Mouse (Mus musculus): ENCODE measurements around the gene Raly. TPM values are rescaled to one million over a fixed set of nuclear protein-coding genes. Genes with fewer than 3 reads are reported as not detected.
"Not testable (repeated sequence)": the region's sequence is repeated elsewhere in the genome, so short reads cannot be mapped to it uniquely, and the experiment has no call there.

The Raly gene
- polyA plus RNA-seq, 1 experiment from 2014 or later = 20.5 TPM

DNA sequence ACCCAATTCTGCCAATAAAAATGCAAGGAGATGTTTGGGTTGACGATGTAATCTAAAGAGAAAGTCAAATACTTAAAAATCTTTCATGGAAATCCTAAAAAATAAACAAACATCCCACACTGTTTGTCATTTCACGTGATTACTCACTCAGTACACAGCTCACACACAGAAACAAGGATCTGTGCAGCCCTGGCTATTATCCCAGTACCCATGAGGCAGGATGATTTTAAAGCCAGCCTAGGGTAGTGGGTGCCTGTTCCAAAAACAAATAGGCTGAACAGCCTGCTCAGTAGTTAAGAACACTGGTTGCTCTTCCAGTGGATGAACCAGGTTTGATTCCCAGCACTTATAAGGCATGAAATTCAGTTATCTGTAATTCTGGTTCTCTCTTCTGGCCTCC lies 85.7 kb downstream of the Raly start:
- Histone ChIP-seq H3K9ac (ENCODE audit: low read depth, low read length) (no peak overlapping the region), H3K4me1 (replicated peaks; ENCODE audit: control insufficient read depth, insufficient read depth, low read length) (no peaks in the 10 kb centered on the region), H3K4me2 (replicated peaks; ENCODE audit: low read depth) (no peak overlapping the region), H3K27me3 (replicated peaks; ENCODE audit: control insufficient read depth, insufficient read depth, low read length) (no peaks in the 10 kb centered on the region), H3K27ac (ENCODE audit: low read depth, low read length) (no peak overlapping the region), H3K4me3 (ENCODE audit: low read depth, low read length) (no peak overlapping the region), H3K36me3 (ENCODE audit: control insufficient read depth, insufficient read depth) (peaks cover 41% of the 10 kb centered on the region), H3K9me3 (ENCODE audit: control insufficient read depth) (no peaks in the 10 kb centered on the region)
- no peak for TF ChIP-seq CTCF (IDR thresholded peaks at IDR 0.05; ENCODE audit: low read depth)
- 56% methylated on average over 2 of the region's 2 CpGs for WGBS
- ATAC-seq = no peak

DNA sequence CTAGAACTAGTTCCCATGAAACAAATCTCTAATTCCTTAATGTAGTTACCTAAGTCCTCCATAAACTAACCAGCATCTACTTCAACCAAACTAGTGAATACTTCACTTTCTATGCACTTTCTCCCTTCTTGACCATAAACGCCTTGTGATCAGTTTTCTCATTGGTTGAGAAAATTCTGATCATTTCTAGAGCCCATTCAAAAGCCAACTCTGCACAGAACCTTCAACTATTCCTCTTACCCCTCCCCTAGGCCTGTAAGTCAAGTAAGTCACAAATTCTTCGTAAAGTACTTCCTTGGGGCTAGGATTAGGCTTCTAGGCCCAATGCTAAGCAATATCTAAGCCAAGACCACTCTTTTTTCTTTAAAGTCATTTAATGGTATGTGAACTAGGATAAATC lies 100.7 kb downstream of the Raly start:
- Histone ChIP-seq H3K4me2 (replicated peaks; ENCODE audit: low read depth) (peak overlapping the region; percentile 66), H3K4me3 (ENCODE audit: low read depth, low read length) (peak overlapping the region; percentile 63), H3K27me3 (replicated peaks; ENCODE audit: control insufficient read depth, insufficient read depth, low read length) (no peaks in the 10 kb centered on the region), H3K27ac (ENCODE audit: low read depth, low read length) (peak overlapping the region; percentile 80; the same call in 1 of the 2 replicates), H3K9ac (ENCODE audit: low read depth, low read length) (peak overlapping the region; percentile 75), H3K4me1 (replicated peaks; ENCODE audit: control insufficient read depth, insufficient read depth, low read length) (peaks cover 6% of the 10 kb centered on the region; the same call in 1 of the 2 replicates), H3K9me3 (ENCODE audit: control insufficient read depth) (no peaks in the 10 kb centered on the region), H3K36me3 (ENCODE audit: control insufficient read depth, insufficient read depth) (peaks cover 7% of the 10 kb centered on the region; the same call in 1 of the 2 replicates)
- WGBS = 10% methylated on average over 2 of the region's 2 CpGs
- no peak for TF ChIP-seq CTCF (IDR thresholded peaks at IDR 0.05; ENCODE audit: low read depth)
- ATAC-seq = no peak

DNA sequence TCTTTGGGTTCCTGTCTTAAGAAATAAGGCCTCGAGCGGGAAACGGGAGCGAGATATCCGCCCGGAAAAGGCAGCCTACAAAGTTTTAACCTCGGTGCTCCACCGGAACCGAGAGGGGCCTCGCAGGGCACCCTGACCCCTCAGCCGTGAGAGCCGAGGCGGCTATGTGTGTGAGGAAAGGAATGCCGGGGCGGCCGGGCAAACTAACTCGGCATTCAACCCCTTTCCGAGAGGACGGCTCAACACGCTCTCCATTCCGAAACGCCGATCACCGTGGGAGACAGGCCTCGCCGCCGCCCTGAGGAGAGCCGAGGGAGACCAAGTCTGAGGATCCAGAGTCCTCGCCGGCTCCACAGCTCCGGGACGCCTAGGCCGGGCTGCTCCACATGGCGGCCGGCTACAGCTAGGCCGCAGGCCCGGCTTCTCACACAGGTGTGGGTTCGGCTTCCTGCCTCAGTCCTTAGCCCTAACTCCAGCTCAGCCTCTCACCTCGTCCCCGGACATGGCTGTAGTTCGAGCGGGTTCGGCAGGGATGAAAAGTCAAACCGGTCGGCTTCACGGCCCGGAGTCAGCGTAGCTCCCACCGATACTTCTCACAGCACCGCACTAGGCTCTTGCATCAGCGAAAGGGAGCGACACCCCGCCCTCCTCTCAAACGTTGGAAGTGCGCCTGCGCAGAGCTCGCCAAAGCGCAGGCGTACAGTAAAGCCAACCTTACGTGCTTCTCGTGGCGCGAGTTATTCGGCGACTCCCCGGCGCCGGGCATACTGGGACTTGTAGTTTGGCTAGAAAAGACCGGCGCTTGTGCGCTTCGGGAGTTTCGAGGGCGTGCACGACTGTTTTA lies 101.5 kb downstream of the Raly start, which contains the start of gene Eif2s2:
Eif2s2 (minus strand) TSS at position 735 of the 844 bp plus-strand sequence.
- peak within 1 kb of the TSS; percentile 63 for H3K4me3 ChIP-seq (ENCODE audit: low read depth, low read length)
- no peaks in the 10 kb centered on the region for H3K9me3 ChIP-seq (ENCODE audit: control insufficient read depth)
- H3K27me3 ChIP-seq (replicated peaks; ENCODE audit: control insufficient read depth, insufficient read depth, low read length) = no peaks in the 10 kb centered on the region
- no peak for TF ChIP-seq CTCF (IDR thresholded peaks at IDR 0.05; ENCODE audit: low read depth)
- H3K9ac ChIP-seq (ENCODE audit: low read depth, low read length) = peak within 1 kb of the TSS; percentile 75
- peaks cover 6% of the 10 kb centered on the region; the same call in 1 of the 2 replicates for H3K4me1 ChIP-seq (replicated peaks; ENCODE audit: control insufficient read depth, insufficient read depth, low read length)
- peak within 1 kb of the TSS; percentile 66 for H3K4me2 ChIP-seq (replicated peaks; ENCODE audit: low read depth)
- WGBS = under 1% methylated on average over 75 of the region's 75 CpGs
- H3K36me3 ChIP-seq (ENCODE audit: control insufficient read depth, insufficient read depth) = peaks cover 4% of the 10 kb centered on the region; the same call in 1 of the 2 replicates
- peak; percentile 97 for ATAC-seq
- H3K27ac ChIP-seq (ENCODE audit: low read depth, low read length) = peak within 1 kb of the TSS; percentile 80

DNA sequence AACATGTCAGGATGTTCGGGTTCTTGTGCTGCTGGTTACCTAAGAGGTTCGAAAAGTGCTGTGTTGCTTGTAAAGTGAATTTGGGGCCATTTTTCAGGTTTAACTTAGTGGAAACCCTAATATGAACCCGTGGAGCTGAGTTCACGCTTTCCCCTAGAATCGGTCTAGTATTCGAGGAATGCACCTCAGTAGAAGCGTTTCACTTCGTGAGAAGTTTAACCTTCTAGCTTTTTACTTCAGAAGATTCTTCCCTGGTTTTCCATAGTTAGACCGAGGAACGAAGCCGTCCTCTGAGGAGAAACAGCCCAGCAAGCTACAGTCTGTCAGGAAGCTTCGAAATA lies 102.1 kb downstream of the Raly start:
- WGBS = 5% methylated on average over 12 of the region's 12 CpGs
- no peak for TF ChIP-seq CTCF (IDR thresholded peaks at IDR 0.05; ENCODE audit: low read depth)
- Histone ChIP-seq H3K9me3 (ENCODE audit: control insufficient read depth) (no peaks in the 10 kb centered on the region), H3K4me1 (replicated peaks; ENCODE audit: control insufficient read depth, insufficient read depth, low read length) (peaks cover 6% of the 10 kb centered on the region; the same call in 1 of the 2 replicates), H3K27ac (ENCODE audit: low read depth, low read length) (no peak overlapping the region), H3K4me3 (ENCODE audit: low read depth, low read length) (peak overlapping the region; percentile 63), H3K9ac (ENCODE audit: low read depth, low read length) (peak overlapping the region; percentile 43), H3K4me2 (replicated peaks; ENCODE audit: low read depth) (peak overlapping the region; percentile 66), H3K36me3 (ENCODE audit: control insufficient read depth, insufficient read depth) (peaks cover under 1% of the 10 kb centered on the region; the same call in 1 of the 2 replicates), H3K27me3 (replicated peaks; ENCODE audit: control insufficient read depth, insufficient read depth, low read length) (no peaks in the 10 kb centered on the region)
- no peak for ATAC-seq

DNA sequence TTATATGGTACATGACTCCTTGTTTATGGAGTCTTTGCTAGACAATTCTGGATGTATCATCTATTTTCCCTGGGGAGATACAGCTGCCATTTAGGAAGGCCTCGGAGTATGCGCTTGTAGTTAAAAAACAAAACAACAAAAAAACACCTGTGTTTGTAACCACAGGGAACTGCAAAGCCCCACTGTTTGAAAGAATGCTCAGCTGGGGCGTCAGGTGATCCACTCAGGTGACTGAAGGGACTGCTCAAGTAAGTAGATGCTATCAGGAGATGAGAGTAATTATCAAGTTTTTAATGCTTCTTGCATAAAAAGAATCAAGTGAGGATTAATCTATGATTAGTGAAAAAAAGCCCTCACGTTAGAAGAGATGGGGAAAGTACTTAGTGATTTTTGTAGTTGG lies 102.7 kb downstream of the Raly start:
- ATAC-seq = no peak
- no peaks in the 10 kb centered on the region for H3K36me3 ChIP-seq (ENCODE audit: control insufficient read depth, insufficient read depth)
- H3K4me2 ChIP-seq (replicated peaks; ENCODE audit: low read depth) = peak overlapping the region; percentile 66
- no peak overlapping the region for H3K9ac ChIP-seq (ENCODE audit: low read depth, low read length)
- H3K27me3 ChIP-seq (replicated peaks; ENCODE audit: control insufficient read depth, insufficient read depth, low read length) = no peaks in the 10 kb centered on the region
- TF ChIP-seq CTCF (IDR thresholded peaks at IDR 0.05; ENCODE audit: low read depth) = no peak
- H3K4me3 ChIP-seq (ENCODE audit: low read depth, low read length) = no peak overlapping the region
- H3K9me3 ChIP-seq (ENCODE audit: control insufficient read depth) = no peaks in the 10 kb centered on the region
- peaks cover 6% of the 10 kb centered on the region; the same call in 1 of the 2 replicates for H3K4me1 ChIP-seq (replicated peaks; ENCODE audit: control insufficient read depth, insufficient read depth, low read length)
- no peak overlapping the region for H3K27ac ChIP-seq (ENCODE audit: low read depth, low read length)
- 60% methylated on average over 4 of the region's 4 CpGs for WGBS

DNA sequence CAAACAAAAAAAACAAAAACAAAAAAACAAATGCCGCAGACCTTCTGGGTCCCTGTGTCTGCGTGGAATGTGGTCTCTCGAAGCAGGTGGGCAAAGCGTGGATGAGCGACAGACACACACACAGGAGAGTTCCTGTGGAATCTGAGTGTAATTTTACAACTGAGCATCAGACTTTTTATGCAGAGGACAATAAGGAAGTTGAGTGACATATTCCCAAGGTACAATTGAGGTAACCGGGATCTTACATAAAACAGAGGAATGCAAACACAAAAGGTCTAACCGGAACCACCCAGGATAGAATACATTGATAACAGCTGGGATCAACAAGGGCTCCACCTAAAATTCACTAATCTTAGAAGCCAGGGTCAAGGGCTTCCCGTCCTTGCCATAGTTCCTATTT lies 108.1 kb downstream of the Raly start:
- not testable (repeated sequence) for H3K4me3 ChIP-seq (ENCODE audit: low read depth, low read length); ATAC-seq; H3K36me3 ChIP-seq (ENCODE audit: control insufficient read depth, insufficient read depth); H3K27ac ChIP-seq (ENCODE audit: low read depth, low read length); H3K9me3 ChIP-seq (ENCODE audit: control insufficient read depth); H3K4me1 ChIP-seq (replicated peaks; ENCODE audit: control insufficient read depth, insufficient read depth, low read length); H3K27me3 ChIP-seq (replicated peaks; ENCODE audit: control insufficient read depth, insufficient read depth, low read length); H3K4me2 ChIP-seq (replicated peaks; ENCODE audit: low read depth); H3K9ac ChIP-seq (ENCODE audit: low read depth, low read length)
- WGBS = 64% methylated on average over 8 of the region's 8 CpGs

DNA sequence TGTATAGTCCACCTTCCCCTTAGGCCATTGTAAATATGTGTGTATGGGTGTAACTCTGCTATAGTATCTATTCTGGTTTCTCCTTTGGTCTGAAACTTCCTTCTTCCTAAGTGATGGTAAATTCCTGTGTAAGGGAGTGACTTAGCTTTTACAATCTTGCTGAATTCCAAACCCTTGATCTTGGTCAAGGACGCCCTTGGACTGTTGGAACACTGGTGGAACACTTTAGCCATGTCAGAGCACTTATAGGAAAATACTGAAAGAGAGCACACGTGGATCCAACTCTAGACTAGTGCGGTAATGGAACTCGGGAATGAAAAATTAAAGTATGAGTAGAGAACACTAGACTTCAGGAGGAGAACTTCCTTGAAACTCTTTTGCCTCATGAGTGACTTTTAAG lies 108.5 kb downstream of the Raly start:
- not testable (repeated sequence) for H3K9me3 ChIP-seq (ENCODE audit: control insufficient read depth); H3K4me2 ChIP-seq (replicated peaks; ENCODE audit: low read depth); H3K4me1 ChIP-seq (replicated peaks; ENCODE audit: control insufficient read depth, insufficient read depth, low read length); H3K36me3 ChIP-seq (ENCODE audit: control insufficient read depth, insufficient read depth); H3K9ac ChIP-seq (ENCODE audit: low read depth, low read length); H3K27me3 ChIP-seq (replicated peaks; ENCODE audit: control insufficient read depth, insufficient read depth, low read length); ATAC-seq; H3K27ac ChIP-seq (ENCODE audit: low read depth, low read length); H3K4me3 ChIP-seq (ENCODE audit: low read depth, low read length)
- 58% methylated on average over 4 of the region's 4 CpGs for WGBS
